Mouse (Mus musculus): ENCODE results near the gene Ndc1.
"Not testable (repeated sequence)": the region's sequence is repeated elsewhere in the genome, so short reads cannot be mapped to it uniquely, and the experiment has no call there.

The Ndc1 gene

DNA sequence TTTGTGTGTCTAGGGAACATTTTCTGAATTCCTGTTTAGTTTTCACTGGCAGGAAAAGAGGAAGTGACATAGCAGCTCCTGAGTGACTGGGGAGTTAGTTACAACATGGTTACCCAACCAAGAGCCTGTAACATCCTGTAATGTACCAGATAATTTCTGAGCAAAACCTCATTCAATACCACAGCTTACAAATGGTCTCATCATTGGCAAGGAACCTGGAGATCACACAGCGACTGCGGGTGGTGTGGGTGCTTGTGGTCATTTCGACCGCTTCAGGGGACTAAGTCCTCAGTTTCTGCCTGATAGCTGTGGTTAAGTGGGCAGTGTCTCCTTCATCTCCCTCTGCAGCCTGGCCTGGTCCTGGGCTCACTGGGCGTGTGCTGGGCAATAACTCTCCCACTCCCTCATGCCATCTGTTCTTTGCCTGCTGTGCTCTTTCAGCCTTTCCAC is 3.4 kb upstream of the Ndc1 start:
- no peak for DNase-seq (ENCODE audit: low spot score)

GRCm38 (mm10) chr4:107366408-107366807 is 1.2 kb upstream of the Ndc1 start:
- not testable (repeated sequence) for DNase-seq (ENCODE audit: low spot score)

GRCm38 (mm10) chr4:107372304-107372703 is 4.7 kb downstream of the Ndc1 start:
- DNase-seq (ENCODE audit: low spot score), result no peak

DNA sequence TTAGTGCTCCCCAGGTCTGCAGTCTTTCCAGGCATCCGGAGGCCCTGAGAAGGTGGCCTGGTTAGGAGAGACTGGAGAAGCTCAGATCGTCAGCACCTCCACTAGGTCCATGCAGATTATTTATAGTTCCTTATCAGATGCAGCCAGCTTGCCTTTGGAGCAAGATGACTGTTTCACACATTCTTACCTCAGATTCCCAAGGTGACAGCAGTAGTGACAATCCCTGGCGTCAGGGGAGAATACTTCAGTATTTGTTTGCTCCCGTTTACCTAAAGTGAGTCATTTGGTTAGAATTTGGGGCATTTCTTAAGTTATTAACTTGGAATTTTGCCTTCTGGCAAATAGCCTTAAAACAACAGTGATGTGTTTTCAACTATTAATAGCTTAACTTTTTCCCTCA is 7.1 kb downstream of the Ndc1 start:
- no peak for DNase-seq (ENCODE audit: low spot score)

GRCm38 (mm10) chr4:107378954-107379353 is 11.4 kb downstream of the Ndc1 start:
- DNase-seq (ENCODE audit: low spot score), result no peak

DNA sequence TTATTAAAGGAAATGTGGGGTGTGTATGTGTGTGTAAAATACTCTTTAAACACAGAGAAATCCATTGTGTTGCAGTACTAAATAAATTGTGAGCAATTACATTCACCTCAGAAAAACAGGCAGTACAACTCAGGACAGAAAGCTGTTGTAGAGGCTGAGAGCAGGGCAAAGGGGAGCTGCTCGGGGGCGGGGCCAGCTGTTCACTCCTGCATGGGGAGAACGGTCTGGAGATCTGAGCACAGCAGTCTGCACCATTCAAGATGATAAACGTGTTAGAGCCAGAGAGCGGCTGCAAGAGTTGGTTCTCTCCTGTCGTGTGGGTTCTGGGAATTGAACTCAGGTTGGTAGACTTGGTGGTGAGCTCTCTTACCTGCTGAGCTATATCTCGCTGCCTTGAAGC is 13.3 kb downstream of the Ndc1 start:
- DNase-seq (ENCODE audit: low spot score), result no peak

DNA sequence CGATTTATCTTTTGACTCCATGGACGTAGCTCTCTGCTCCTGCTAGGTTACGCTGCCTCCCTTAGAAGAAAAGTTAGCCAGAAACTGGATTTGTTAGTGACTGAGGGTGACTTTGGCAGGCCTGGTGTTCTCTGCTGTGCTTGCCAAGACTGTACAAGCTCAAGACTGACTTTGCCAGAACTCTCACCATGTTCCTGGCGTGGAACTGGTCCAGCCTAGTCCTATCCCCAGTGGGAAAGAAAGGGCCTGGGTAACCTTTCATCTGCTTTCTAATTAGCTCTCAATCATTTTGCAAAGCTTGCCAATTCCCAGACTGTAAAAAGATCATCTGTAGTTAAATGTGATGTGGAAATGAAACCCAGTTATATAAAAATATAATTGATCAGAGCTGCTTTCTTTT is 19.5 kb downstream of the Ndc1 start:
- DNase-seq (ENCODE audit: low spot score), result no peak

- DNase-seq (ENCODE audit: low spot score), result no peak
Observed at GRCm38 (mm10) chr4:107387465-107387864, 19.9 kb downstream of the Ndc1 start.

DNA sequence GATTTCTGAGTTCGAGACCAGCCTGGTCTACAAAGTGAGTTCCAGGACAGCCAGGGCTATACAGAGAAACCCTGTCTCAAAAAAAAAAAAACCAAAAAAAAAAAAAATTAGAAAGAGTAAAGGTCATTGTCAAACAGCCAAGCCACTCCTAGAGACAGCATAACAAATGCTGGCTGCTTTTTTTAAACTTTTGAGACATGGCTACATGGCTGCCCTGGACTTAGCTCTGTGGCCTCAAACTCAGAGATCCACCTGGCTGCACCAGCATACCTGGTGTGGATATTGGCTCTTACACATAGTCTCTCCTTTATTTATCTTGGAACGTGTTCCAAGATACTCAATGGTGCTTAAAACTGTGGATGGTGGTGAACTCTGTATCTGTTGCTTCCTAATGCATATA is 20.7 kb downstream of the Ndc1 start:
- DNase-seq (ENCODE audit: low spot score), result no peak

- no peak for DNase-seq (ENCODE audit: low spot score)
Observed at GRCm38 (mm10) chr4:107389345-107389744, 21.8 kb downstream of the Ndc1 start.

DNA sequence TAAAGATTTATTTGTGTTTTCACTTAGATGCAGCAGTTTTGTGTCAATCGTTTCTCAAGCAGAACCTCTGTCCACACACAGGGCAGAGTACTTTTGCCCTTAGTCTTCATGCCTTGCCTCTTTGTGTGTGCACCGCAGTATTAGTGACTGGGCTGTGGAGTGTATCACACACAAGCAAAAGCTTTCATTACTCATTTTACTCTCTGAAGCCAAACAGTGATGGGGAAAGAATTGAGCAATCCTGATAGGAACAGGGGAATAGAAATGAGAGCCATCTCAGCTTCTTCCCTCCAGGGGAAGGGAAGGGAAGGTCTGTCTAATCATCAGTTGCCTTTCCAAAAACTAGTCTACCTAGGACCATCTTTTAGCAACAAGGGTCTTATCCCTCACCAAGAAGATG is 26.2 kb downstream of the Ndc1 start:
- no peak for DNase-seq (ENCODE audit: low spot score)

- DNase-seq (ENCODE audit: low spot score), result no peak
Observed at GRCm38 (mm10) chr4:107420202-107420601, 52.6 kb downstream of the Ndc1 start.

- peak; percentile 44 for DNase-seq (ENCODE audit: low spot score)
Observed at GRCm38 (mm10) chr4:107421711-107422110, 54.1 kb downstream of the Ndc1 start.

- peak; percentile 80 for DNase-seq (ENCODE audit: low spot score)
Observed at GRCm38 (mm10) chr4:107422176-107422575, 54.6 kb downstream of the Ndc1 start.

- DNase-seq (ENCODE audit: low spot score), result no peak
Observed at GRCm38 (mm10) chr4:107425616-107426015, 58.0 kb downstream of the Ndc1 start.

DNA sequence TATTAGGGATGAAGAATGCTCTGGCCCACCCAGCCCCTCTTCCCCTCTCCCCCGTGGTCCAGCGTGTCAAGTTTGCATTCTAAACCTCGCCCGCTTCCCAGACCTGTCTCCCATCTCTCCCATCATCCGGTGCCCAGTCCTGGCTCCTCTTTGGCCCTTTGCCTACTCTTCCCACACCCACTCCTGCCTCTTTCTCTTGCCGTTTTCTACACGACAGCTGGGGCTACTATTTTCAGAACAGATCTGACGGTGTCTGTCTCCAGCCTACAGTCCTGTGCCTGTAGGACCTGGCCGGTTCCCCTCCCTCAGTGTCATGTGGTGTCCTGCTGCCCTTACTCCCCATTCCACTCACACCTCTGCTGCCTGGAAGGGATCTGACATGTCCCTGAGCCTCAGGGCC is 59.0 kb downstream of the Ndc1 start:
- no peak for DNase-seq (ENCODE audit: low spot score)

GRCm38 (mm10) chr4:107432717-107433116 is 65.1 kb downstream of the Ndc1 start:
- no peak for DNase-seq (ENCODE audit: low spot score)

DNA sequence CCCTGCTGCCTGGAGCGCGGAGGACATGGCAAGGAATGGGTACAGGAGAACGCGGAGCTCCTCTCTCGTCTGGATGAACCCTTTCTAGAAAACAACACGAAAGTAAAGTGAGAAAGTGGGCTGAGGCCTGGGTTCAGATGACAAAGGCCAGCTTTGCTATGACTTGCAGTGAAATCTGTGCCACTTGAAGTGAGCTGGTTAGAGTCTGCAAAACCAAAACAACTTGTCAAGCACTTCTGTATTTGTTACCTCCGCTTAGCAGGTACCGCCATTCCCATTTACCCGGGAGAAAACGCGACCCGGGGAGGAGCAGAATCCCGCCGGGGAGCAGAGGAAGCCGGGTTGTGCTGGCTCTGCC is 66.4 kb downstream of the Ndc1 start:
- peak; percentile 25 for DNase-seq (ENCODE audit: low spot score)

DNA sequence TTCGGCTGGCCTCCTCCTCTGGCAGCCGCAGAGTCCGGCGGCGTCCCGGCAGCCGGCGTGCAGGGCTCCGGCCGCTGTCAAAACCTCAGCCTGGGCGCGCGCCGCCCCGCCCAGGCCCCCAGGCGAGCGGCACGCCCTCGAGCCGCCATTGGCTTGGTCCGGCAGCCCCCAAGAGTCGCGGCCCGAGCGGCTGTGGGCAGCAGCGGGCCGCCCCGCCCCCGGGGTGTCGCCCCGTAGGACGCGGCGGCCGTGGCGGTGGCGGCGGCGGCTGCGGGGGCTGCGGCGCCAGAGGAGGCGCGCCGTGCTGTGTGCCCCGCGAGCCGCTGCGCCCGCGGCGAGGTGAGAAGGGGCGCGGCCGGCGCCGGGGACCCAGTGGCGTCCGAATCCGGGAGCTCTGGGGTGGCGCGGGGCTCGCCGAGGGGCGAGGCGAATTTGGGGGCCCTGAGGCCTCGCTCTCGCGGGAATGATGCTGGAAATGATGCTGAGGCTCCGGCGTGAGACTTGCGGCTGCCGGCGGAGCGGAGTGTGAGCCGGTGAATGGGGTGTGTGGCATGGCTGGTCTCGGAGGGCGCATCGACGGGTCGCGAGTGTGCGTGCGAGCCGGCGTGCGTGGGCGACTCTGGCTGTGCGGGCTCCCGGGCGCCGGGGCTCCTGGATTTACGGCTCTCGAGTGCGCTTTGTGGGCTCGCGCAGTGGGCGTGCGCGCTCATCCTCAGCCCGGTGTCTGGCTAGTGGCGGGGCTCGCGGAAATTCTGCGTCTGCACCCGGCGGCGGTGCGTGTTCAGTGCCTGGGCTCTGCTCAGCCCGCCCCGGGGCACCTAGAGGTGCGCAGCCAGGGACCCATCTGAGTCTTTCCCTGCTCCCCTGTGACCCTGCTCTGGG is 67.0 kb downstream of the Ndc1 start, which contains the start of gene Glis1:
Gene Glis1 (plus strand): TSS at position 236 of the 882 bp plus-strand sequence.
- peak; percentile 77 for DNase-seq (ENCODE audit: low spot score)

- DNase-seq (ENCODE audit: low spot score), result peak; percentile 31
Observed at GRCm38 (mm10) chr4:107435238-107435946, 67.8 kb downstream of the Ndc1 start.

GRCm38 (mm10) chr4:107436476-107436875 is 68.9 kb downstream of the Ndc1 start:
- no peak for DNase-seq (ENCODE audit: low spot score)

GRCm38 (mm10) chr4:107438741-107439140 is 71.2 kb downstream of the Ndc1 start:
- DNase-seq (ENCODE audit: low spot score), result no peak

DNA sequence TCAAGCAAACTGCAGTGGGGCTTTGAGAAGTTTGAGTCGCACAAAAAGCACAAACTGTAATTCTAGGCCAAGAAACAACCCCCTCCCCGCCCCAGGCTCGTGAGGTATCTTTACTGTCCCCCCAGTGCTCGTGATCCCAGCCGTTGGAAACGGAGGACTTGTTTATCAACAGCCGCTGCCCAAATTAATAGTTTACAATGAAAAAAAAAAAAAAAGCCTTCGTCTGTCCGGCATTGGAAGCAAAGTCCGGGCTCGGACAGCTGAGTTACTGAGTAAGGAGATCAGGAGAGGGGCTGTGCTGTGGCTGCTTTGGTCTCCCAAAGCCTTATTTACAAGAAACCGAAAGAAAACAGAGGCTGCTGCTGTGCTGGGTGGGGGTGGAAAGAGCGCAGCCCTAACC is 72.7 kb downstream of the Ndc1 start:
- no peak for DNase-seq (ENCODE audit: low spot score)

All from retina, embryonic 14.5 days (tissue).